Mouse (Mus musculus) Patski (cell line): ENCODE measurements at regions not wholly inside any gene's neighbourhood (a gene's known extent, or its start where the extent isn't known, plus 50 kb on each side); places are given as distances from the start of the nearest gene placed in this dataset.
A peak's percentile ranks its signal among the peaks of the same experiment; 100 is the strongest.

Experiments used
- ATAC-seq: fragments of 100-300 bp; one replicate; pipeline ENCODE4 v1.8.0; 2021
- CTCF ChIA-PET: fragments of 350-600 bp; sonication (Branson Sonifier 250); formaldehyde crosslinking; loops from one replicate; lab custom pipeline; 2022; ENCODE audit warnings: inconsistent platforms; lab: Charles Lee
- POLR2A ChIA-PET: fragments of 350-600 bp; sonication (Branson Sonifier 250); formaldehyde crosslinking; loops from one replicate; lab custom pipeline; 2022; ENCODE audit warnings: antibody characterized with exemption, inconsistent platforms; lab: Charles Lee
- DNase-seq: peaks from one replicate; pipeline ENCODE4 v3.0.0-alpha.2; 2011; ENCODE audit warnings: low read depth, low spot score
- H3K27me3 ChIP-seq: fragments of 371-371 bp; one replicate; pipeline ENCODE4 v1.5.1; 2021
- CTCF ChIP-seq: fragments of 100-300 bp; IDR thresholded peaks from one replicate; pipeline ENCODE4 v1.5.1; 2021
- in situ Hi-C: fragments of 300-500 bp; cut with MboI; formaldehyde crosslinking; loops from 3 replicates; pipeline ENCODE4 v1.11.1; 2018; ENCODE audit warnings: low pct_unique_long_range_greater_than_20kb, mixed read lengths

GRCm38 (mm10) chr10:120564859-120565258, 88.6 kb upstream of the Hmga2 start:
- DNase-seq (no peak), ATAC-seq (no peak)
- H3K27me3 ChIP-seq: no peaks in the 10 kb centered on the region
- TF ChIP-seq CTCF: no peak
- ChIA-PET CTCF (no interaction called here), POLR2A (no interaction called here)
- in situ Hi-C loops: no loop called here

GRCm38 (mm10) chr10:120563926-120564325, 87.7 kb upstream of the Hmga2 start:
- in situ Hi-C loops: no loop called here

GRCm38 (mm10) chr10:120561821-120562220, 85.6 kb upstream of the Hmga2 start:
- no peak for TF ChIP-seq CTCF
- in situ Hi-C loops: no loop called here
- DNase-seq: no peak
- no peaks in the 10 kb centered on the region for H3K27me3 ChIP-seq
- no peak for ATAC-seq
- CTCF ChIA-PET: interaction anchor here (1.1 kb wide), 1 partner anchor 14 kb away, joined by 3 read pairs; no protein-coding TSS in a partner anchor
- POLR2A ChIA-PET: no interaction called here

More at GRCm38 (mm10) chr10:120563926-120564325, 87.7 kb upstream of the Hmga2 start:
- TF ChIP-seq CTCF: no peak
- H3K27me3 ChIP-seq: no peaks in the 10 kb centered on the region
- POLR2A ChIA-PET: interaction anchor here (0.7 kb wide), 1 partner anchor 50 kb away, joined by 4 read pairs; no protein-coding TSS in a partner anchor
- CTCF ChIA-PET: no interaction called here
- ATAC-seq (no peak), DNase-seq (no peak)

GRCm38 (mm10) chr10:120557850-120558447, 81.7 kb upstream of the Hmga2 start:
- ATAC-seq (peak; percentile 31), DNase-seq (no peak)
- no peak for TF ChIP-seq CTCF
- POLR2A ChIA-PET: interaction anchor here (0.5 to 0.6 kb wide), 2 partner anchors 226 to 240 kb away, joined by 3 read pairs; no protein-coding TSS in a partner anchor
- CTCF ChIA-PET: no interaction called here
- in situ Hi-C loops: no loop called here
- H3K27me3 ChIP-seq: no peaks in the 10 kb centered on the region

- H3K27me3 ChIP-seq: no peaks in the 10 kb centered on the region
- TF ChIP-seq CTCF: no peak
- CTCF ChIA-PET: no interaction called here
- in situ Hi-C loops: no loop called here
- POLR2A ChIA-PET: no interaction called here
- DNase-seq: no peak
- ATAC-seq: no peak
Observed at GRCm38 (mm10) chr10:120556116-120556515, 79.8 kb upstream of the Hmga2 start.

GRCm38 (mm10) chr10:120553097-120553453, 76.8 kb upstream of the Hmga2 start:
- ATAC-seq: no peak
- no peak for DNase-seq
- ChIA-PET POLR2A (no interaction called here), CTCF (no interaction called here)
- H3K27me3 ChIP-seq: no peaks in the 10 kb centered on the region
- in situ Hi-C loops: no loop called here
- TF ChIP-seq CTCF: no peak

- no peak for ATAC-seq
- POLR2A ChIA-PET: no interaction called here
- no peaks in the 10 kb centered on the region for H3K27me3 ChIP-seq
- TF ChIP-seq CTCF: no peak
- DNase-seq: no peak
- CTCF ChIA-PET: no interaction called here
- in situ Hi-C loops: no loop called here
Observed at GRCm38 (mm10) chr10:120552341-120553096, 76.2 kb upstream of the Hmga2 start.

- ChIA-PET CTCF (interaction anchor here (0.9 kb wide), 1 partner anchor 13 kb away, joined by 3 read pairs; no protein-coding TSS in a partner anchor), POLR2A (no interaction called here)
- no peaks in the 10 kb centered on the region for H3K27me3 ChIP-seq
- in situ Hi-C loops: no loop called here
- TF ChIP-seq CTCF: no peak
- no peak for DNase-seq
- ATAC-seq: no peak
Observed at GRCm38 (mm10) chr10:120551851-120552281, 75.6 kb upstream of the Hmga2 start.

GRCm38 (mm10) chr10:120547164-120547563, 70.9 kb upstream of the Hmga2 start:
- H3K27me3 ChIP-seq: no peaks in the 10 kb centered on the region
- in situ Hi-C loops: no loop called here
- no peak for TF ChIP-seq CTCF
- ATAC-seq: no peak
- DNase-seq: no peak
- ChIA-PET CTCF (no interaction called here), POLR2A (interaction anchor here (0.6 kb wide), 1 partner anchor 68 kb away, joined by 4 read pairs; no protein-coding TSS in a partner anchor)

GRCm38 (mm10) chr10:120541618-120542017, 65.3 kb upstream of the Hmga2 start:
- no peak for DNase-seq
- H3K27me3 ChIP-seq: no peaks in the 10 kb centered on the region
- TF ChIP-seq CTCF: no peak
- ChIA-PET POLR2A (no interaction called here), CTCF (interaction anchor here (1.4 kb wide), 1 partner anchor 14 kb away, joined by 3 read pairs; no protein-coding TSS in a partner anchor)
- in situ Hi-C loops: no loop called here
- no peak for ATAC-seq

- ATAC-seq: no peak
- CTCF ChIA-PET: interaction anchor here (1.2 to 1.3 kb wide), 2 partner anchors 13 to 33 kb away, joined by 3 read pairs; no protein-coding TSS in a partner anchor
Observed at GRCm38 (mm10) chr10:120538561-120538960, 62.3 kb upstream of the Hmga2 start.

More at GRCm38 (mm10) chr10:120538561-120538960, 62.3 kb upstream of the Hmga2 start:
- POLR2A ChIA-PET: no interaction called here
- DNase-seq: no peak
- in situ Hi-C loops: no loop called here
- H3K27me3 ChIP-seq: no peaks in the 10 kb centered on the region
- TF ChIP-seq CTCF: no peak
